Mouse (Mus musculus): ENCODE results near the gene Kif3b. TPM values are rescaled to one million over a fixed set of nuclear protein-coding genes. Genes with fewer than 3 reads are reported as not detected.

Gene Kif3b
- total RNA-seq, 2 experiments from 2014 or later, result 7.3 to 8.9 TPM

- no peak for DNase-seq
- intact Hi-C loops (cut with DNase I), result no loop called here
Observed at GRCm38 (mm10) chr2:153295196-153295595, 4.0 kb downstream of the Kif3b start.

DNA sequence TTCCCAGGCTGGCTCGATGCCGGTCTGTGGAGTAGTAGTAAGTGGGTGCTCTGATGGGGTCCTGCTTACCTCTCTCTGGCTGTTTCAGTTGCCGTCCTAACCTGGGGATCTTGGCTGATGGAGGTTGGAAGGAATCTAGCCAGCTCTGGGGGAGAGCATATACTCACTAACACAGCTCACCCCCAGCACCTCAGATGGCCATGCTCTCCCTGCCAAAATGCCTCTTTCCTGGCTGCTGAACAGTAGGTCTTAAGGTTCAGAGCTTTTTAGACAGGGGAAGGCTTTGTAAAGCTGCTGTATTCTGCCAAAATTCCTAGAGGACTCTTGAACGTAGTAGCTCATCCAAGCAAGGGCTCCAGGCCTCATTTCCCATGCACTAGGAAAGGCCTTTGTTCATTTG lies 6.6 kb downstream of the Kif3b start:
- intact Hi-C loops (cut with DNase I), result no loop called here
- DNase-seq, result no peak

GRCm38 (mm10) chr2:153298460-153298859 lies 7.2 kb downstream of the Kif3b start:
- DNase-seq, result no peak
- intact Hi-C loops (cut with DNase I), result no loop called here

GRCm38 (mm10) chr2:153298863-153299262 lies 7.7 kb downstream of the Kif3b start:
- intact Hi-C loops (cut with DNase I), result no loop called here
- peak in 1 of 2 experiments; percentile 6 for DNase-seq

DNA sequence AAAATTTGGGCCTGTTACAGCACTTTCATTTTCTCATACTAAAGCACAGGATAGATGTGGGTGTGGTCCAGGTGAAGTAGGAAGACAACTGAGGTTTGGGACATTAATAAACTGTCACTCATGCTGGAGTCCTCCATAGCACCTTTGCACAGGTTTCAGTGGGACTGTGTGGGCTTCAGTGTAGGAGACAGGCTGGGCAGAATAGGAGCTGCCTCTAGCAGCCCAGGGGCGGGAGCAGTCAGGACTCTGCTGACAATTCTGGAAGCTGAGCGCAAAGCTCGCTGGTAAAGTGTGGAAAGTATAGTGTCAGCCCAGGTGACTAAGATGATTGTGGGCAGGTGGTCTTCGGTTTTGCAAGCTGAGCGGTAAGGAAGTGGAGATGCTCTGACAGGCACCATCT lies 9.9 kb downstream of the Kif3b start:
- intact Hi-C loops (cut with DNase I), result no loop called here
- DNase-seq, result no peak

DNA sequence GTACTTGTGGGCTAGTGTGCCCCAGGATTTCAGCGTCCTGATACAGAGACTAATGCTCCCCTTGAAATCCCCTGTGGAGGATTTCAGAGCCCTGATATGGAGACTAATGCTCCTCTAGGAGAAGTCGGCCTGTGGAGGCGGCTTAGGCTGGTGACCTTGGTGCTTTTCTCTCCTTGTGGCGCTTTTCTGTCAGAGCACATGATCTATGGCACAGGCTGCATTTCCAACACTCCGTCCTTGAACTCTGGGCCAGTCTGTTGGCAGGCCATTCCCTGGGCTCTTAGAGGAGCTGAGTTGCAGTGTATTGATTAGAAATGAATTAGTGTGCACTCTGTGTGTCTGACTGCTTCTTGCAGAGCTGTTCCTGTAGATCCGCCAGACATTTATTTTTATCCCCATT lies 14.0 kb downstream of the Kif3b start:
- intact Hi-C loops (cut with DNase I), result no loop called here
- peak in 1 of 2 experiments; percentile 15 for DNase-seq

GRCm38 (mm10) chr2:153308586-153308985 lies 17.4 kb downstream of the Kif3b start:
- intact Hi-C loops (cut with DNase I), result no loop called here
- DNase-seq, result no peak

DNA sequence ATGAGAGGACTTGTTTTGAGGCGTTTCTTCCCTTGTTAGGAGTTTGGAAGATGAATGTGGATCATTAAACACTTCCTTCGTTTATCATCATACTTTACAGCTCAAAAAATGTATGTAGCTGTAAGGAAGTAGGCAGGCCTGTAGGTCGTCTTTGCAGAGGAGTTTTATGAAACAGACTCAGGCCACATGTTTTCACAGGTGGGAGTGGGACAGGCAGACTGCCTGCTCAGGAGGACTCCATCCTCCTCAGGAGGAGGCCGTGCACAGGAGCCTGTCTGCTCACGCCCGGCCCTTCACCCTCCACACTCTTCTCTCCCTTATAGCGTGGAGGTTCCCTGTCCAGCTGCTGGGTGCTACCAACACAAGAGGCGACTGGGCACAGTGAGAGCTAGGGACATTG lies 17.9 kb downstream of the Kif3b start:
- intact Hi-C loops (cut with DNase I), result no loop called here
- DNase-seq, result no peak

- intact Hi-C loops (cut with DNase I), result no loop called here
Observed at GRCm38 (mm10) chr2:153310228-153310627, 19.0 kb downstream of the Kif3b start.

DNA sequence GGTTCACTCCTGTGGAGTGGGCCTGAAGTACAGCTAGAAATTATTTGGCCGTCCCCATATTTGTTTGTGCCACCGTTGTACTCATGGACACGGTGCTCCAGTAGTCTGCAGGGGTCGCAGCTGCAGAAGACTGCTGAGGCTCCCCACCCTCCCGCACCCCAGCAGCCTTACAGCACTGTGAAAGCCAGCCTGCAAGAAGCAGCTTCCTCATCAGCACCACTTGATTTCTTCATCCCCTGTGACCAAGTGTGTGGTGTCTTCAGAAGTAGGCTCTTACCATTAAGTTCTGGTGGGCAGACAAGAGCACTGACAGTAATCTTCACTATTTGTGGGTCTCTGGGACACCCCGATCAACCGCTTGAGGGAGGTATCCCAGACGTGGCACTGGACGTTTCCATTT lies 21.7 kb downstream of the Kif3b start:
- DNase-seq, result no peak
- intact Hi-C loops (cut with DNase I), result no loop called here

More at GRCm38 (mm10) chr2:153310228-153310627, 19.0 kb downstream of the Kif3b start:
- no peak for DNase-seq

DNA sequence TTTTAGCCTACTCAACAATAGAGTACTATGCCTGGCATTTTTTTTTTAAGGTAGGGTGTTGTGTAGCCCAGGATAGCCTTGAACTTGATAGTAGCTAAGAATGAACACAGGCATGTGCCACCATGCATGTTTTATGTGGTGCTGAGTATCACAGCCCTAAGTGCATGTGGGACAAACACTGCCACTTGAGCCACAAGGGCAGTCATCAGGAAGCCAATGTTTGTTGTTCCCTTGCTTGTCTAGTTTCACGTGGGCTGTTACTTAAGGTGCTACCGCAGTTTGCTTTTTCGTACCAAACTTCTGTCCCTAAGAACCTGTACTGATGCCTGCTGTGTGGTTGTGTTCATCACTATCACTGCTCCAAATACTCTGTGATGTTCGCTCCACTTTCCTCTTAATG lies 27.2 kb downstream of the Kif3b start:
- no peak for DNase-seq
- intact Hi-C loops (cut with DNase I), result no loop called here

DNA sequence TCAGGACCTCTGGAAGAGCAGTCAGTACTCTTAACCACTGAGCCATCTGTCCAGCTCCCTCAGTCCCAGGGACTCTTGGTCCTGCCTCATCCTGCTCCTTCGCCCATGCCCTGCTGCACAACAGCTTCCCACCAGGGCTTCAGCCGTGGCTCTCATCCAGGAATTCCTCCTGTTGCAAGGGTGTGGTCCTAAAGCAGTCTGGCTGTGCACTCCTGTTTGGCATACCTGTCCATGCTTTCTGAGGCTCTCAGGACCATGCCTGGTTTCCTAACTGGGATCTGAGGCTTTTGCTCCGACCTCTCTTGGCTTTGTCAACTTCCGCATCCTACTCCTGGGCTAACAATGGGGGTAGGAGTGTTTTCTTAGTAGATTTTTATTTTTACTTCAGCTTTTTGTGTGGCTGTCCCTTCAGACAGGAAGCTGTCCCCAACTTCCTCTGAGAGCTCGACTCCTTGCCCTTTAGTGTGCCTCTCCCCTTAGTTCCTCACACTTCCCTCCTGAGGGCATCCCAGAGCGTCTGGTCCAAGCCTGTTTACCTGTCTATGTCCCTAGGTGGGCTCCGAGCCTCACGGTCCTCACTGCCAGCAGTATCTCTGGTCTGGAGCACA lies 27.9 kb downstream of the Kif3b start:
- intact Hi-C loops (cut with DNase I), result no loop called here
- peak in 1 of 2 experiments; percentile 4 for DNase-seq

- no peak for DNase-seq
- intact Hi-C loops (cut with DNase I), result no loop called here
Observed at GRCm38 (mm10) chr2:153325706-153326376, 34.6 kb downstream of the Kif3b start.

GRCm38 (mm10) chr2:153332271-153332670 lies 41.1 kb downstream of the Kif3b start:
- DNase-seq, result no peak
- intact Hi-C loops (cut with DNase I), result no loop called here

GRCm38 (mm10) chr2:153332981-153333380 lies 41.8 kb downstream of the Kif3b start:
- DNase-seq, result no peak
- intact Hi-C loops (cut with DNase I), result no loop called here

GRCm38 (mm10) chr2:153333822-153334232 lies 42.6 kb downstream of the Kif3b start:
- DNase-seq, result no peak
- intact Hi-C loops (cut with DNase I), result no loop called here

GRCm38 (mm10) chr2:153334281-153334680 lies 43.1 kb downstream of the Kif3b start:
- intact Hi-C loops (cut with DNase I), result no loop called here
- DNase-seq, result no peak

DNA sequence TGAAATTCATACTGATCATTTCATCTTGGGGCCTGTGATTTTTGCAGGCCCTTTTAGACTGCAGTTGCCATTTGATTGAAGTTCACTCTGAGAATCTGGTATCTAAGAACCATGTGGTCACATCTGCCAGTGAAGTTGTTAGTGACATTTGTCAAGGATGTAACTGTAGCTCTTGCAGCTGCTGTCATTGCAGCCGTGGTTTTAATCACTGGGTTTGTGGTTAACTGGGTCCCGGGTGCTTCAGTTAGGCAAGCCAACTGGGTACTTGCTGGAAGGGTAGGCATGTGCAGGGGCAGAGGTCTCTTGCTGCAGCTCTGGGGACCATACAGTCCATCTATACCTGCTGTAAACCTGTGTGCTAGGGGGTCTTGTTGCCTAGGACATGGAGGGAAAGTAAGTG lies 44.9 kb downstream of the Kif3b start:
- intact Hi-C loops (cut with DNase I), result no loop called here
- no peak for DNase-seq

- no peak for DNase-seq
- intact Hi-C loops (cut with DNase I), result no loop called here
Observed at GRCm38 (mm10) chr2:153338361-153339350, 47.4 kb downstream of the Kif3b start.

- no peak for DNase-seq
- intact Hi-C loops (cut with DNase I), result loop anchor here (5.0 kb wide), 1 partner anchor 100 kb away; the partner anchor contains the start of genes Plagl2 and Pofut1
Observed at GRCm38 (mm10) chr2:153342166-153342565, 51.0 kb downstream of the Kif3b start.

GRCm38 (mm10) chr2:153342602-153343001 lies 51.4 kb downstream of the Kif3b start:
- intact Hi-C loops (cut with DNase I), result loop anchor here (5.0 kb wide), 1 partner anchor 100 kb away; the partner anchor contains the start of genes Plagl2 and Pofut1
- DNase-seq, result no peak
